Mouse (Mus musculus) brain, embryonic 14.5 days (tissue): Measurements from ENCODE around the gene Josd1.

Experiments
- CTCF ChIP-seq: fragments of 200-500 bp; IDR thresholded peaks from 2 replicates; pipeline ENCODE4 v1.5.1; 2012; ENCODE audit warnings: inconsistent platforms, mild to moderate bottlenecking, moderate library complexity, borderline replicate concordance; ENCODE audit not compliant: insufficient read depth, insufficient read length; ENCODE audit errors: extremely low read depth
- POLR2A ChIP-seq: fragments of 200-500 bp; IDR thresholded peaks from 2 replicates; pipeline ENCODE4 v1.6.1; 2012; ENCODE audit warnings: mild to moderate bottlenecking, inconsistent platforms, borderline replicate concordance; ENCODE audit not compliant: poor library complexity, insufficient read depth, insufficient read length, severe bottlenecking; ENCODE audit errors: extremely low read depth

- TF ChIP-seq CTCF = no peak
- peak; percentile 80 for TF ChIP-seq POLR2A
Observed at GRCm38 (mm10) chr15:79687646-79688267, at the start of gene Josd1.
